Mouse (Mus musculus): ENCODE data around the gene Trex2. TPM values are rescaled to one million over a fixed set of nuclear protein-coding genes. Genes with fewer than 3 reads are reported as not detected.
"Not testable (repeated sequence)": the region's sequence is repeated elsewhere in the genome, so short reads cannot be mapped to it uniquely, and the experiment has no call there.

Trex2 gene
- polyA plus RNA-seq, 1 experiment: not detected

DNA sequence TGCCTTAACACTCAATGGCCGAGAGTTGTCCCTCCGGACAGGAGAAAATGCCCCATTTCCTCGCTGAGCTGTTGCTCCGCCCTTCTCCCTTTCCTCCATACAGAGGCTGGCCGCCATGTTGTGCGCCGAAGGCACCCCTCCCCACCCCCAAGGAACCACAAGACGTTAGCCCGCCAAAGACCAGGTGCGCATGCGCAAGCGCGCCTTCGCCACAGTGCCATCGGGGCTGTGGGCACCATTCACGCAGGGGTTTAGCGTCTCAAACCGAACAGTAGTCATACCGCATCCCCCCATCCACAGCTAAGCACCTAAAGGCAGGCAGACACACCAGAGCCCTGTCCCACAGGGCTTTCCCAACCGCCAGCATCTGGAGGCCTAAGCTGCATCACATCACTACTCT lies 34.2 kb downstream of the Trex2 start:
- no peak overlapping the region for H3ac ChIP-seq (ENCODE audit: control insufficient read depth, insufficient read length)
- H3K36me3 ChIP-seq (ENCODE audit: control insufficient read depth, insufficient read depth): no peaks in the 10 kb centered on the region
- H3K27me3 ChIP-seq (ENCODE audit: control insufficient read depth, insufficient read depth, insufficient read length): no peaks in the 10 kb centered on the region
- H3K4me3 ChIP-seq: no peak overlapping the region
- TF ChIP-seq POLR2A (IDR thresholded peaks at IDR 0.05; ENCODE audit: insufficient read length, low read depth) (no peak), REST (IDR thresholded peaks at IDR 0.05; ENCODE audit: insufficient read depth, insufficient read length) (no peak), MYOD1 (IDR thresholded peaks at IDR 0.05; ENCODE audit: control insufficient read depth in 1 of 3, insufficient read length in 2 of 3, low read depth in 2 of 3) (no peak), SRF (IDR thresholded peaks at IDR 0.05; ENCODE audit: control insufficient read depth, insufficient read length, low read depth) (no peak), MAX (IDR thresholded peaks at IDR 0.05; ENCODE audit: low read depth) (no peak), CEBPB (IDR thresholded peaks at IDR 0.05; ENCODE audit: insufficient read depth, poor library complexity, severe bottlenecking) (no peak), TCF3 (IDR thresholded peaks at IDR 0.05; ENCODE audit: insufficient read length, low read depth) (no peak), TCF12 (IDR thresholded peaks at IDR 0.05; ENCODE audit: insufficient read depth, poor library complexity, severe bottlenecking) (no peak), MYOG (IDR thresholded peaks at IDR 0.05; ENCODE audit: control insufficient read depth in 1 of 3, insufficient read depth in 1 of 3, insufficient read length in 2 of 3, low read depth in 2 of 3) (no peak), POLR2AphosphoS2 (IDR thresholded peaks at IDR 0.05; ENCODE audit: insufficient read length, low read depth) (no peak), E2F4 (IDR thresholded peaks at IDR 0.05; ENCODE audit: insufficient read depth) (no peak), USF1 (IDR thresholded peaks at IDR 0.05; ENCODE audit: low read depth) (no peak)
- no peaks in the 10 kb centered on the region for H3K79me2 ChIP-seq (ENCODE audit: control insufficient read depth, insufficient read depth)
- H3K4me2 ChIP-seq (ENCODE audit: low read depth): no peak overlapping the region

DNA sequence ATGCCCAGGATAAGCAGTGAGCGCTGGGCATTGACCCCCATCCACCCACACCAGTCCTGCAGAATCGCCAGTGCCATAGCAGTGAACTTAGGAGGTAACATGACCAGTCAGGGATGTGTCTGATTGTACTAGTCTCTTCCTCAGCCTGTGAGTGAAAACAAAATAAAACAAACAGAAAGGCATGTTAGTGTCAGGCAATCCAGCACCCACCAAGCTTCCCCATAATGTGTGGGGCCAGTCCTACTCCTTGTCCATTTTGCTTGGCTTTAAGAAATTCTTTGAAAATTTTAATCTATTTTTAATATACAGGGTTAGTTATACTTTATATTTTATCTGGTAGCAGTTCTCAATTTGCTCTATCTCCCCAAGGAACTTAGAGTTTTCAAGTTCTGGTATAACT lies 36.5 kb downstream of the Trex2 start, which contains the start of gene Gm18336:
TSS of gene Gm18336 (minus strand) at position 101 of the 400 bp plus-strand sequence.
- H3K79me2 ChIP-seq (ENCODE audit: control insufficient read depth, insufficient read depth); H3K4me2 ChIP-seq (ENCODE audit: low read depth); H3K4me3 ChIP-seq; H3K36me3 ChIP-seq (ENCODE audit: control insufficient read depth, insufficient read depth); H3ac ChIP-seq (ENCODE audit: control insufficient read depth, insufficient read length); H3K27me3 ChIP-seq (ENCODE audit: control insufficient read depth, insufficient read depth, insufficient read length): not testable (repeated sequence)

DNA sequence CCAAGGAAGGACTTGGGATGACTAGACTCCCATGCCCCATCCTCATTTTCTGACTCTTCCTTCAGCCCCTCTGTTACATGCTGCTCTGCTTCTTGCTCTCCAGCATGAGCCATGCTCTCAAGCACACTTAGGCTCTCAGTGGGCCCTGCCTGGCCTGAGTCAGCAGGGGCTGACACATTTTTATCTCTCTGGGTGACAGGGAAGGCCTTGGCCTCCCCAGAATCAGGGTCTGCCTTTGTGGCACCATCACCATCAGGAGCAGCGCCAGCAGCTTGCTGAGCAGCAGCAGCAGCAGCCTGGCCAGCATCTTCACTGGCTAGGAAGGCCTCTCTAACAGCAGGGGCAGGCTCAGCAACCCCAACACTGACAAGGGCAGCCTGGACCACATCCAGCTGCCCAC lies 38.7 kb downstream of the Trex2 start:
- TF ChIP-seq SRF (IDR thresholded peaks at IDR 0.05; ENCODE audit: control insufficient read depth, insufficient read length, low read depth) (no peak), TCF12 (IDR thresholded peaks at IDR 0.05; ENCODE audit: insufficient read depth, poor library complexity, severe bottlenecking) (no peak), CEBPB (IDR thresholded peaks at IDR 0.05; ENCODE audit: insufficient read depth, poor library complexity, severe bottlenecking) (no peak), E2F4 (IDR thresholded peaks at IDR 0.05; ENCODE audit: insufficient read depth) (no peak)
- Histone ChIP-seq H3K27me3 (ENCODE audit: control insufficient read depth, insufficient read depth, insufficient read length) (no peaks in the 10 kb centered on the region), H3K36me3 (ENCODE audit: control insufficient read depth, insufficient read depth) (no peaks in the 10 kb centered on the region), H3K79me2 (ENCODE audit: control insufficient read depth, insufficient read depth) (no peaks in the 10 kb centered on the region), H3K4me2 (ENCODE audit: low read depth) (no peak overlapping the region), H3ac (ENCODE audit: control insufficient read depth, insufficient read length) (no peak overlapping the region), H3K4me3 (no peak overlapping the region)

DNA sequence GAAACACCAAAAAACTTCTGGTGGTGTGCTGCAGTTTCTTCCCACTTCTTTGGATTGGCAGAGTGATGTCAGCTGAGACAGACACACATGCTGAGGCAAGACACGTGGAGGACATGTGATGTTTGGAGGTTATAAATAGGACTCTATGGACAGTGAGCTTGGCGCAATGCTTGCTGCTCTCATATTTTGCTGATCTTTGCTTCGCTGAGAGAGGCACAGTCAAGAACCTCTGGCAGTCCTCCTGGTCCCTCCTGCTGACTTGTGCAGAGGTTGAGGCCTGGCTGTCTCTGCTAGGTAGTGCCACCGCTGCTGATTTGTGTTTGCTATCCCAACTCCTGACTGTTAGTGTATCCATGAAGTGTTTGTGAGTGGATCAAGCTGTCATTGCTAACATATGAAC lies 43.7 kb downstream of the Trex2 start:
- no peak overlapping the region for H3K4me2 ChIP-seq (ENCODE audit: low read depth)
- no peak overlapping the region for H3ac ChIP-seq (ENCODE audit: control insufficient read depth, insufficient read length)
- H3K79me2 ChIP-seq (ENCODE audit: control insufficient read depth, insufficient read depth): no peaks in the 10 kb centered on the region
- TF ChIP-seq POLR2A (IDR thresholded peaks at IDR 0.05; ENCODE audit: insufficient read length, low read depth) (no peak), CEBPB (IDR thresholded peaks at IDR 0.05; ENCODE audit: insufficient read depth, poor library complexity, severe bottlenecking) (no peak), TCF3 (IDR thresholded peaks at IDR 0.05; ENCODE audit: insufficient read length, low read depth) (no peak), MAX (IDR thresholded peaks at IDR 0.05; ENCODE audit: low read depth) (no peak), MYOG (IDR thresholded peaks at IDR 0.05; ENCODE audit: control insufficient read depth in 1 of 3, insufficient read depth in 1 of 3, insufficient read length in 2 of 3, low read depth in 2 of 3) (no peak), TCF12 (IDR thresholded peaks at IDR 0.05; ENCODE audit: insufficient read depth, poor library complexity, severe bottlenecking) (no peak), SRF (IDR thresholded peaks at IDR 0.05; ENCODE audit: control insufficient read depth, insufficient read length, low read depth) (no peak), E2F4 (IDR thresholded peaks at IDR 0.05; ENCODE audit: insufficient read depth) (no peak), POLR2AphosphoS2 (IDR thresholded peaks at IDR 0.05; ENCODE audit: insufficient read length, low read depth) (no peak), MYOD1 (IDR thresholded peaks at IDR 0.05; ENCODE audit: control insufficient read depth in 1 of 3, insufficient read length in 2 of 3, low read depth in 2 of 3) (no peak), REST (IDR thresholded peaks at IDR 0.05; ENCODE audit: insufficient read depth, insufficient read length) (no peak), USF1 (IDR thresholded peaks at IDR 0.05; ENCODE audit: low read depth) (no peak)
- no peak overlapping the region for H3K4me3 ChIP-seq
- H3K27me3 ChIP-seq (ENCODE audit: control insufficient read depth, insufficient read depth, insufficient read length): no peaks in the 10 kb centered on the region
- no peaks in the 10 kb centered on the region for H3K36me3 ChIP-seq (ENCODE audit: control insufficient read depth, insufficient read depth)

DNA sequence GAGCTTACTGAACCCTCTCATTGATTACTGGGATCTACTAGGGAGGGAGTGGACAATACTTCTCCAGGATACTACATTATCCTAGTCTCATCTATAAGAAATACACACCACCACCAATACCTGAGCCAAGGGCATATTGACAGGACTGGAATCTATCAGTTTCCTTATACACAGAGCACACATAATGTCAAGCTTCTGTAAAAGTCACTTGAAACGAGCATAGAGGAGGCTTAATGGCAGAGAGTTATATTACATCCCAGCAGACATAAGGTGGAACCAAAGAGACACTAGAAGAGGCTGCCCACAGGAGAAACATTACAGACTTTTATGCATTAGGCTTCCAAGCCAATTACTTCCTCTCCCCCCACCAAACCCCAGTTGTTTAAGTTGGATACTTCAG lies 50.2 kb downstream of the Trex2 start:
- Histone ChIP-seq H3K4me2 (ENCODE audit: low read depth) (no peak overlapping the region), H3K79me2 (ENCODE audit: control insufficient read depth, insufficient read depth) (no peaks in the 10 kb centered on the region), H3ac (ENCODE audit: control insufficient read depth, insufficient read length) (no peak overlapping the region)

More for the DNA sequence above, 50.2 kb downstream of the Trex2 start:
- Histone ChIP-seq H3K4me3 (no peak overlapping the region), H3K36me3 (ENCODE audit: control insufficient read depth, insufficient read depth) (no peaks in the 10 kb centered on the region), H3K27me3 (ENCODE audit: control insufficient read depth, insufficient read depth, insufficient read length) (no peaks in the 10 kb centered on the region)
- TF ChIP-seq POLR2AphosphoS2 (IDR thresholded peaks at IDR 0.05; ENCODE audit: insufficient read length, low read depth) (no peak), MYOG (IDR thresholded peaks at IDR 0.05; ENCODE audit: control insufficient read depth in 1 of 3, insufficient read depth in 1 of 3, insufficient read length in 2 of 3, low read depth in 2 of 3) (no peak), TCF12 (IDR thresholded peaks at IDR 0.05; ENCODE audit: insufficient read depth, poor library complexity, severe bottlenecking) (no peak)
